Mouse (Mus musculus) lung, postnatal 36 days (tissue): ENCODE data around the gene Dnase1.
"Not testable (repeated sequence)": the region's sequence is repeated elsewhere in the genome, so short reads cannot be mapped to it uniquely, and the experiment has no call there.

ENCODE experiments used
- DNase-seq: peaks from one replicate; pipeline ENCODE4 v3.0.0; 2022; ENCODE audit warnings: mixed read lengths

Gene Dnase1

DNA sequence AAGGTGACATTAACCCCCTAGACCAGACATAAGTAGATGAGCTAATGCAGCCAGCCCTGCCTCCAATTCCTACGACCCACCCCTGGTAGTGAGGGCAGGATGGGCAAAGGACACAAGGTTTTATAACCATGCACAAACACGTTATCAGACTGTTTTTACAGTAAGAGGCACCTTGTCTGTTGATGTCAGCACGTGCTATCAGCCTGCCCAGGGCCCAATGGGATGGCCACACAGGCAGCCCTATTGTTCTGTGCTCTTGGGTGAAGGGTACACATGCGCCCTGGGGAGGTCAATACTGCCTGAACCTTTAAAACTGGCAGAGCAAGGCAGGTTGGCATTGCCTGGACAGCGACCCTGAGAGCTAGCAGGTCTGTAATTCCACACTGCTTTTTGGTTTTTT, at the start of gene Dnase1:
TSS of gene Dnase1 (plus strand) at position 136 of the 400 bp plus-strand sequence.
- no peak for DNase-seq

DNA sequence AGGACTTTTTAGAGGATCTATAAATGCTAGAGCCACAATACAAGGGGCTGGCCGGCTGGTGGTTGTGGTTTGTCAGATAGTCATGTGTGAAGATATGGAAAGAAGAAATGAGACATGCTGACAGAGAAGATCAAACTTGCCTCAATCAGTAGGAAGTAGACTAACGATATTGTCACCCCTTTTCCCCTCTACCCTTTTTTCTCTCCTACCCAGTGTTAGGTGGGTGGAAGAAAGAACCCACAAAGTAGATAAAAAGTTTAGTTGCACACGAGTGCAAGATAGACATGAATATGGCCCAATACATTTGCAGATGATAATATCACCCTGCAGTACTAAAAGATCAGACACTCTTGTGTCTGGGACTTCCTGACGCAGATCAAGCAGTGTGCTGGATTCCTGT, 48.3 kb upstream of the Dnase1 start:
- DNase-seq: no peak

DNA sequence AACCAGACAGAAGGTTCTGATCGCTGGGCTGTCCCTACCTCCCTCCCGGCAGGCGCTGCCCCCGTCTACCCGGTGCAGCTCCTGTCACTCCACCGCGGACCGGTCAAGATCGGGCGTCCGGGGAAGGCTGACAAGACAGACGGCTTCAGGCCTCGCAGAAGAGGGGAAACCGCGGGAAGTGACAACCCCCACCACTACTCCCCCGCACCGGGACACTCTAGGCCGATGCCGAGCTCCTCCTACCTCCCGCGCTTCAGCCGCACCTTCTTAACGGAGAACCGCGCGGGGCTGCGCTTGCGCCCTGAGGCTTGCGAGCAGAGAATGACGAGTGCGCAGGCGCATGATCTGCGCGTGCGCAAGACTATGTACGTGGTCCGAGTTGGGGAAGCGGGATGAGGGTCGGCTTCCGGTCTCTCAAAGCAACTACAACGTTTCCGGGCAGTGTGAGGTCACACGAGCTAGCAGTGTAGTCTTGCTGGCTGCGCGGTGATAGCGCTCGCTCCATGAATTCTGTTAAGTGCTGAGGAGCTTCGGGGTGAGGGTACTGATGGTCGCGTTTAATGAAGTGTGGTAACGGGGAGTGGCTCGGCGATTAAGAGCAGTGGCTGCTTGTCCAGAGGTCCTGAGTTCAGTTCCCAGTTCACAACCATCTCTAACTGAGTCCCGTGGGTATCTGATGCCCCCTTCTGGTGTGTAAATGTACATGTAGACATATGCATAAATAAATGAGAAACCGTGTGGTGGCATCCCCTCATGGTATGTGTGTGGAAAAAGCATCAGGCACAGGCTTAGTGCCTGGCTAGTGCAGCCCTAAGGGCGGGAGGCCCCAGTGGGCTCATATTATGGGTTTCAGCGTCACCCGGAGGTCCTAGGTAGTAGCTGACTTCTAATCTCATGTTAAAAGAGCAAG, 33.0 kb upstream of the Dnase1 start, which contains the start of gene Slx4:
TSS of gene Slx4 (minus strand) at position 282 of the 910 bp plus-strand sequence.
- peak; percentile 96 for DNase-seq

DNA sequence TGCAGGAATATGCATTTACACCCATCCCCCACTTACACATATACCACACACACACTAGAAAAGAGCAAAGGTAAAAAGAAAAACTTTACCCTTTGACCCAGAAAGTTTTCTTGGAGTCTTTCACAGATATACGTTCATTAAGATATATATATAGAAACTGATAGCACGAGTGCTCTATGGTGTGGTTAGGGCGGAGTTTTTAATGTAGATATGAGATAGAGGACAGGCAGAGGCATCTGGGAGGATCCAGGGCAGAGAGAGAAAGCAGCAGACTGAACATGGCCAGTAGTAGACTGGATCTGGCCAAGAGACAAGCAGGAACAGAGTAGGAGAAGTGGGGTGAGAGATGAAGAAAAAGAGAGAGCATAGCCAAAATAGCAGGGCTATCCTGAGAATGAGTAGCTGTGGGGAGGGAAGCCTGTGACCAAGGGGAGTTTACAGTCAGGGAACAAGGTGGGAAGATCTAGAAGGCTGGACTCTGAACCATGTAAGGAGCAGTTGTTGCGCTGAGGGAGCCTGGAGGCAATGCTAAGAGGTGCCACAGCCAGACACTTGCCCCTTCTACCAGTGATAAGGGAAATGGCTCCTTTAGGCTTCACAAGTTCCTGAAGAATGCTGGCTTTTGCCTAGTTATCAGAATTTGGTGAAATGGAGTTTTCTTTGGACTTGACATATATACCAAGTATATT, 23.7 kb upstream of the Dnase1 start:
- DNase-seq: no peak

DNA sequence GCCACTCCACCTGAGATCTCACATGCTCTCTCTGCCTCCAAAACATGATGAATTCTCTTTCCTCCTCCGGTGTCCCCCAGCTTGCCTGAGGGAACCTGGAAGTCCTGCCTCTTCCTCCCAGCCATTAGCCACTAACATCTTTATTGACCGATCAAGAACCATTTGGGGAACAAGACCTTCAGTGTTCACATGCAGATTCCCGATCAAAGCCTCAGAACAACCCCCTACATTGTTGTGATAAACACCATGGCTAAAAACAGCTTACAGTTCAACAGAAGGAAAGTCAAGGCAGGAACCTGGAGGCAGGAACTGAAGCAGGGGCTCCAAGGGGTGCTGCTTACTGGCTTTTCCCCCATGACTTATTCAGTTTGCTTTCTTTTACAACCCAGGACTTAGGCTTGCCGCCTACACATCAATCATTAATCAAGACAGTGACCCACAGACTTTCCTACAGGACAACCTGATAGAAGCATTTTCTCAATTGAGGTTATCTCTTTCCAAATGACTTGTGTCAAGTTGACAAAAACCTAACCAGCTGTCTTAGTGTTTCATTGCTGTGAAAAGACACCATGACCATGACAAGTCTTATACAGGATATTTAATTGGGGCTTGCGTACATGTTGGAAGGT, 22.6 kb upstream of the Dnase1 start:
- DNase-seq: no peak

DNA sequence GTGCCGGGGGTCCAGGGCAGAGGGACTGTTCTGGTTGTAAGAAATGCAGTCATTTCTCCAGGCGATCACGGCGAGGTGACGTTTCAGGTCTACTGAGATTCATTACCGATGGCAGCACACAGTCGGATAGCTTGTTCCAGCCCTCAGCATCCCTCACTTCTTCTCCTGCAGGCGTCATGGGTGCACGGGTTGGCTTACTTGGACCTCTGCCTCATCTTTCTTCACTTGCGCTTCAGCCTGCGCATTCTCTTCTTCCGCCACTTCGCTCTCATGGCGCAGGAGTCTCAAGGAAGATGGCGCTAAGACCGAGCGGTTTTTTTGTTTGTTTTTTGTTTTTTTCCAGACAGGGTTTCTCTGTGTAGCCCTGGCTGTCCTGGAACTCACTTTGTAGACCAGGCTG, 20.0 kb upstream of the Dnase1 start:
- DNase-seq: not testable (repeated sequence)

DNA sequence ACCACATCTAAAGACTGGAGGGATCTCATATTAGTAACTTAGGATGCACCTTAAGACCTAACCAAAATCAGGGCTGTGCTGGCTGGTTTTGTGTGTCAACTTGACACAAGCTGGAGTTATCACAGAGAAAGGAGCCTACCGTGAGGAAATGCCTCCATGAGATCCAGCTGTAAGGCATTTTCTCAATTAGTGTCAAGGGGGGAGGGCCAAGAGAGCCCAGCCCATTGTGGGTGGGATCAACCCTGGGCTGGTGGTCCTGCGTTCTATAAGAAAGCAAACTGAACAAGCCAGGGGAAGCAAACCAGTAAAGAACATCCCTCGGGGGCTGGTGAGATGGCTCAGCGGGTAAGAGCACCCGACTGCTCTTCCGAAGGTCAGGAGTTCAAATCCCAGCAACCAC, 19.3 kb upstream of the Dnase1 start:
- not testable (repeated sequence) for DNase-seq

DNA sequence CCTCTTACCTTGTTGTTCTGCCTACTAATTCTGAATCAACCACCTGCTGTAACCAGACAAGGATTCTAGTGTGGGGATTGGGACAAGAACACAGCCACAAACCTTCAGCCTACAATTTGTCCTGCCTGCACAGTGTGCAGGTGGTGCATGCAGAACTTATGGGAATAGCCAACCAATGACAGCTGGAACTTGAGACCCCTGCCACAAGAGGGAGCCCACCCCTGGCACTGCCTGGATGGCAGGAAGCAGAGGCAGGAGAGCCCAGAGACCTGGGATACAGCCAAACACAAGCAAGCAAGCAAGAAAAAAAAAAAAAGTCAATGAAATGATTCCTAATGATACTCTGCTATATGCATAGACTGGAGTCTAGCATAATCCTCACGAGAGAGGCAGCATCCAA, 15.5 kb upstream of the Dnase1 start:
- DNase-seq: no peak

DNA sequence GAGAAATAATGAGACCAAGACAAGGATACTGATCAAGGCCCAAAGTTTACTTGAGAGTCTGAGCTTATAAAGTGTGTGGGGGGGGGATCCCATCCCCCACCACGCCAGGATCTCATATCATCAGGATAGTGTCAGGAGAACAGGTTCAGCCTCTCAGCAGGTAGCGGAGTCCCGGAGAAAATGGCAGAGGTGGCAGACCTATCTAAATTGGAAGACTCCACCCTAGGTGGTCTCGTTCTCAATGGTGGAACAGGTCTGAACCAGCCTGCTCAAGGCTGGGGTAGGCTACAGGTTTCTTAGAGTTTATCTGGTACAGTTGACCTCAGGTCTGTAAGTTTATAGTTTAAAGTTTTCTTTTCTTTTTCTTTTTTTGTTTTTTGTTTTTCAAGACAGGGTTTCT, 14.0 kb upstream of the Dnase1 start:
- DNase-seq: no peak

DNA sequence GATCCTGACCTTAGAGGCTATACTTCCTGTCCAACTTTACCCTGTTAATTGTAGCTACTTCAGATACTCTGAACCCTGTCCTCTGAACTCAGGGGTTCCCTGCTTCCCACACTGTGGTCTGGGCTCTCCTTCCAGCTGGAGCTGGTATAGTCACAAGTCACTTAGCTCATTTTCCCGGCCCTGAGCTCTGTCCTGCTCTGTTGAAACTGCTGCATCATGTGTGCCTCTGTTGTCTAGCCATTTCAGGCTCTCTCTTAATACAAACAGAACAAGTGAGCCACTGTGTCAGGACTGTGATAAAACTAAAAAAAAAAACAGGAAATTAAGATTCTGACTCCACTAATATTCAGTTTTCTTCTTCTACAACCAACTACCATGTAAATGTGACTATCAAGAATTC, 10.1 kb upstream of the Dnase1 start:
- no peak for DNase-seq

DNA sequence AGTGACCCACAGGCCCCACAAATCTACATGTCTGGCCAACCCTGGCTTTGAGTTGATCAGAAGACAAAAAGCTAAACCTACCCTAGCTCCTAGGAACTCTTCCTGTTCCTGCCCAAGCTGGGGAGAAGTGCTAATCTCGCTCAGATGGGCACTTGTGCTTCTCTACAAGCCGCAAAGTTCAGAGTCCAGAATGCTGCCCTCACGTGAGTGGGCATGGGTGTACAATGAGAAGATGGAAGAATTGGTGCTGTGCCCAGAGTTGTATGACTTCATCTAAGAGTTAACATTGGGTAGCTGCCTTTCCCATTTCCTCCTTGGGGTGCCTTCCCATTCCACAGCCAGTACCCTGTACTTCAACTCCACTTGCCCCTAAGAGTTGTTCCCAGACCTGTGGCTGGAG, 9.5 kb upstream of the Dnase1 start:
- no peak for DNase-seq

DNA sequence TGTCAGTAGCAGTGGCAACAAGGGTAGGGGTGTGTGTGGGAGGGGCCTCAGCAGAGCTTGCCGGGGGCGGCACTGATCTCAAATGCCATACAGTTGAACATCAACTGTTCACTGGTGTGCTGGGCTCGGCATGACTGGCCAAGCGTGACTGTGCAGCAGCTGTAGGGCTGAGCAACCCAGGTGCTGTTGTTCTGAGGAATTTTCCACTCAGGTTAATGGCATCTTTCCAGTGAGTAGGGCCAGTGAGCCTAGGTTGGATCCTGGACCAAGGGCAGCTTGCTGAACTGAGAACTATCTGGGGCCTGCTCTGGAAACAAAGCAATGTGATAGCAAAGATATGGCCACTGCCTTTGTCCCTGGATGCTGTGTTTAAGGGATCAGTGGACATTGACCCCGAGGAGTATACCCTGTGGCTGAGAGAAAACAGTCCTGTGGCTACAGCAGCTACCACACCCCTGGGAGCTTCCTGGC, 7.3 kb upstream of the Dnase1 start:
- DNase-seq: no peak

DNA sequence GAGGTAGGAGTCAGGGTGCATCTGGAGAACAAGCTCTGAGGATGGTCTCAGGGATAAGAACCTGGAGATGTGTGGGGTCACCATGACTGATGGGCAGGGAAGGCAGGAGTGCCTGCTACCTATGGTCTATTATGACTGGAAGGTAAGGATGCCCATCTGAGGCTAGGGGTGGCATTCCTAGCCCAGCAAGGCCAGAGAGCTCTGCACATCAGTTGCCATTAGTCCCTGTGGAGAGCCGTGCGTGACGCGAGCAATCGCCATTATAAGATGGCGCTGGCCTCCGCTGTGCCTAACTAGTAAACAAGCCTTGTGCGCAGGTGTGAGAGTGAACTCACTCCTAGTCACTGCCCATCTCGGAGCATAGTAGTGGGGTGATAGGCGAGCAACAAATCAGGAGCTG, 6.2 kb upstream of the Dnase1 start:
- no peak for DNase-seq

DNA sequence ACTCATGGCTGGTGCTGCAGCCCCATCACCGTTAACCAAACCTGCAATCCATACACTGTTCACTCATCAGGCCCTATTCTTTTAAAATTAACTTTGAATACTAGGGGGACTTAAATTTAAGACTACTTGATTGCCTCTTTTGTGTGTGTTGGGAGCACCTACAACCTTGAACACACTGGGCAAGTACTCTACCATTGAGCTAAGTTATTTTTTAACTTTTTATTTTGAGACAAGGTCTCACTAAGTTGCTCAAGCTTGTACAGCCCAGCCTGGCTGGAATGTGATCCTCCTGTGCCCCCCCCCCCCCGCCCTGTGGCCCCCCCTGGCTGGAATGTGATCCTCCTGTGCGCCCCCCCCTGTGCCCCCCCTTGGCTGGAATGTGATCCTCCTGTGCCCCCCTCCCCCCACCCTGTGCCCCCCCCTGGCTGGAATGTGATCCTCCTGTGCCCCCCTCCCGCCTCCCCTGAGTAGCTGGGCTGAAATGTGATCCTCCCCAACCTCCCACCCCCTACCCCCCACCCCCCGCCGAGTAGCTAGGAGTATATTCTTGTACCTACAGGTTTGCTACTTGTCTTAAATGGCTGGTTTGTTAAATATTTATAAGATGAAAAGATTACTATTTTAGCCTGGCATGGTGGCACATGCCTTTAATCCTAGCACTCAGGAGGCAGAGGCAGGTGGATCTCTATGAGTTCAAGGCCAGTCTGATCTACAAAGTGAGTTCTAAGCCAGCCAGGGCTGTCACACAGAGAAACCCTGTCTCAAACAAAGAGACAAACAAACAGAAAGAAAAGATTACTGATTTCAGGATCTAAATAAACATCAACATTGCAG, 5.1 kb upstream of the Dnase1 start:
- DNase-seq: no peak

DNA sequence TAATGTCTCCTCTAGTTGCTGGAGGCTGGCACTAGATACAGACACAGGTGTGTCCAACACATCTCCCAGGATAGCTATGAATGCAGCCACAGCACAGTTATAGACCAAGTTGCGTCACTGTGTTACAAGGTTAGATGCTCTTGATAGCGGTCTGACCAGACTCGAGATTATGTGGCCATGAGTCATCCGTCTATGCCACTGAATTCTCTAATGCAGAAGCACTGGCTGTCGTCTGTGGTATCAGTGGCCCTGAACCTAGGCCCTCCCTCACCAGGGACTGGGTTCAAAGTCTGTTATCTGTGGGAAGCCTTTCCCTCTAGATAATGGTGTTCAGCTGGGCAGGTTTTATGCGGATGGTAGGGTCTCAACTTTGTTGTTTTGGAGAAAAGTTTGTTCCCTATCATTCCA, 4.4 kb upstream of the Dnase1 start:
- no peak for DNase-seq

DNA sequence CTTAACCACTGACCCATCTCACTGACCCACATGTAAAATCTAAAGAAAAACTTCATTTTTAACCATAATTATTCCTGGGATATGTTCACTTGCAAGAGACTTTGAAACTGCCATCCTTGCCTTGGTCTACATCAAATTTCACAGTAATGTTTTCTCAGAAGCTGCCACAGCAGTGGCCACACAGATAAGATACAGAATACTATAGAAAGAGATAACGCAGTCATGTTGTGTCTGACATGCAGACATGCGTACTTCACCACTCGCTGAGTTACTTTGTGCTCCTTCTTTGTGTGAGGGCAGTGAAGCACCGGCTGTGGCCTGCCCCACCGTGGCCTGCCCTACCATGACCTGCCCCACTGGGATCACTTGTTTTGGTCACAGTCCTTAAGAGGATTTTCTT, 2.8 kb upstream of the Dnase1 start:
- DNase-seq: no peak

DNA sequence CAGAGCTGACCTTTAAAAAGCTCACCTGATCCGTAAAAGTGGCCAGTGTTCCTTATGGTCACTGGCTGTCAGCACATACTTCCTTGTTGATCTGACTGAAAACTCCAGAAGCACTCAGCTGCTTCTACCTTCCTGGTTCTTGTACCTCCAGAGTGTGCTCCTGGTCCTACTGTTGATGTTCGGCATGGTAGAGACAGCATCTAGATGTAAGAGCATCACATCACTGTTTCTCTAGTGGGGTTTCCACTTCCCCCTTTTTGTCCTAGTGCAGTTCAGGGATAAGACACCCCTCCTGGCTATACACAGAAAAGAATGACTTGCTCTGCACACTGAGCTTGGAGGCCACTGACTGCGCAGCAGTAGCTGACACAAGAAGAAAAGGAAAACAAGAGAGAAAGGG, 2.3 kb upstream of the Dnase1 start:
- no peak for DNase-seq

DNA sequence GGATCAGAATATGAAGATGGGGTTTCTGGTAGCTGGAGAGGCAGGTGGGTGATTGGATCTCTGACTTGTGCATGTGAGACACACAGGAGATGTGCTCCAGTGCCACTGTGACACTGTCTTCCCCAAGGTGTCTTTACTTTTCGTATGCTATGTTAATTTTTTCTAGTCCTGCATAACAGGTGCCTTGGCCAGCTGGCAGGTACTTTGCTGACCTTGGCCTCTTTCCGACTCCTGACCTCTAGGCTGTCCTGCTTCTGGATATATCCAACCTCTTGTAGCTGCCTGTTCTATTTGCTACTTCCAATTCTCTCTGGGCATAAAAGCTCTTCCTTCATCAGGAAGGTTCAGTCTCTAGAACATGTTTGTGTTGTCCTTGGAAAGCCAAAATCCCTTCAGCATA, 1.2 kb upstream of the Dnase1 start:
- no peak for DNase-seq

DNA sequence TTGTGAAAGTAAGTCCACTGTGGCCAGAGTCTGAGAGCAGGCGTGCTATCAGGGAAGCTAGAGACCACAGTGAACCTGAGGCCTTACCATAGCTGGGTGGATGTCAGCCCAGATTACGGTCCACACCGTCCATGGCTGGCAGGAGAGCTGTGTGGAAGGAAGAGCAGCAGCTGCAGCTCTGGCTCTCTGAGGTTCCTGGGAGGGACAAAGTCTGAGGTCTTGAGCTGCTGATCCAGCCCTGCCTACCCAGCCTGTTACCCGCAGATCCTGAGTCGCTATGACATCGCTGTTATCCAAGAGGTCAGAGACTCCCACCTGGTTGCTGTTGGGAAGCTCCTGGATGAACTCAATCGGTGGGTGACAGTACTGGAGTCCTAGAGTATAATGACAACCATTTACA, 948 bp downstream of the Dnase1 start:
- no peak for DNase-seq

DNA sequence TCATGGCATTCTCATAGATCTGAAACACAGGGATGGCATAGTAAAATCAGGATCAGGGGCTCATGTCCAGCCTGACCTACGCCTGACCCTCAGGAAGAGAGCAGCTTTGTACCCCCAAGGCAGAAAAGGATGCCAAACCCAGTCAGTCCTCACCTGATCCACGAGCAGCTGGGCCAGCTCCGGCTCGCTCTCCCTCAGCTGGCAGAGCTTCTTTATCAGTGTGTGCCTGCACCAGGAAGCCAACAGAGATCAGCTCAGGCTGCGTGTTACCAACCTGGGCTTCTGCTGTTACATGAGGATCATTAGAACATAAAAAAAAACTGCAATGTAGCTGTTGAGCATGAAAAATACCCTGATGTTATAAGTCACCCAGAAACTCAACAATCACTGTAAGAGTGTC, 3.5 kb downstream of the Dnase1 start:
- DNase-seq: no peak

DNA sequence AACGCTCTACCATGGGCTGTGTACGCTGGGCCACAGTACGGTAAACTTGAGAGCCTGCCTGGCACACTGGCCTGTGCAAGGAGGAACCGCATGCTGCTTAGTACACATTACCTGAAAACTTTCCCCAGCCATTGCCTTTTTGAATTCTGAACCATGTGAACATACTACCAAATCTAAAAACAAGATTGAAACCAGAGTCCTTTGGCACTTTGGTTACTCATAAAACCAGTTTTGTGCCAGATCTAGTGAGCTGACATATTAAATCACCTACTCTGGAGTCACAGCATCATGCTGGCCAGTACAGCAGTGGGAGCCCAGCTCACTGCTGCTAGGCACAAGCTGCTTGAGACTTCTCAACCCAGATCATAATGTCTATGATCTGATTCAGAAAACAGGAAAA, 4.9 kb downstream of the Dnase1 start:
- no peak for DNase-seq

DNA sequence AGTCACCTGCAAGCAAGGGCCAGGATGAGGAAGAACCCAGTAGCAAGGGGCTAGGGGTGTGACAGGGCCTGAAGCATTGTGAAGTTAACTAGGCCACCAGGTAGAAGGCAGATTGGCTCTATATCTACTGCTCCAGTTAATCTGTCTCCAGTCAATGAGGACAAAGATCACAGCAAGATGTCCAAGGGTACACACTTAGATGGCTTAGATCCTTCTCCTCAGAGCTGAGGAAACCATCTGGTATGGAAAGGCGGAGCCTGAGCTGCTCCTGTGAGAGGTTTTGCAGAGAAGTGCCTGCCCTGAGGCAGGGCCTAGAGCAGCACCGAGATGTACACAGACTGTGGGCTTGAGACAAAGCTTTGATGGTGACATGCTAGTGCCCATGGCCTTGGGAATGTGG, 7.4 kb downstream of the Dnase1 start:
- DNase-seq: no peak

DNA sequence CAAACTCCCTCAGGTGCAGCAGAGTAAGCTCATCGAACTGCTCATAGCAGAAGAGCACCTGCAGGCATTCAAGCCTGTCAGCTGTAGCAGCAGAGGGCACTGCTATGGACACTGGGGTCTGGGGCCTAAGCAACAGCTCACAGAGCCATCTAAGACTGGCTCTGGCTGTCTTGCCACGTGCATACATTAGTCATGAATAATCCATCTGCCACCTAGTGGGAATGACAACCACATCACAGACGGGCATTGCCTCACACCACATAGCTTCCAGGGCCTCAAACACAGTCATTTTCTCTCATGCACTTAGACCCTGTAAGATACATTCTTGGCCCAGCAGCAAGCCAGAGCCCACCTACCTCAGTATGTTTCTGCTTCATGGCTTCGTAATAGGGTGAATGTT, 8.8 kb downstream of the Dnase1 start:
- no peak for DNase-seq
